Mouse (Mus musculus) embryo, embryonic 9.5 days (tissue): ENCODE measurements around the gene Themis.

Experiments used
- DNase-seq: peaks from one replicate; pipeline ENCODE4 v3.0.0-alpha.2; 2017; ENCODE audit errors: extremely low spot score

The Themis gene

GRCm38 (mm10) chr10:28668261-28668660 is at the start of gene Themis:
Themis (plus strand) TSS chr10:28668360.
- DNase-seq: no peak

- no peak for DNase-seq
These were observed 48.7 kb upstream of the Themis start for GRCm38 (mm10) chr10:28619415-28619814.

- DNase-seq: no peak
These were observed 32.1 kb upstream of the Themis start for GRCm38 (mm10) chr10:28636096-28636495.

GRCm38 (mm10) chr10:28641887-28642286 is 26.3 kb upstream of the Themis start:
- DNase-seq: no peak

- no peak for DNase-seq
These were observed 20.3 kb upstream of the Themis start for GRCm38 (mm10) chr10:28647855-28648254.

- no peak for DNase-seq
These were observed 18.9 kb upstream of the Themis start for GRCm38 (mm10) chr10:28649109-28649899.

GRCm38 (mm10) chr10:28649900-28650160 is 18.3 kb upstream of the Themis start:
- no peak for DNase-seq

GRCm38 (mm10) chr10:28651910-28652309 is 16.2 kb upstream of the Themis start:
- no peak for DNase-seq

GRCm38 (mm10) chr10:28654733-28655132 is 13.4 kb upstream of the Themis start:
- no peak for DNase-seq

- DNase-seq: no peak
These were observed 3.0 kb upstream of the Themis start for GRCm38 (mm10) chr10:28665141-28665540.

- no peak for DNase-seq
These were observed 5.8 kb downstream of the Themis start for GRCm38 (mm10) chr10:28673931-28674330.

- no peak for DNase-seq
These were observed 7.2 kb downstream of the Themis start for GRCm38 (mm10) chr10:28675337-28675736.

GRCm38 (mm10) chr10:28694981-28695380 is 26.8 kb downstream of the Themis start:
- no peak for DNase-seq

- no peak for DNase-seq
These were observed 27.9 kb downstream of the Themis start for GRCm38 (mm10) chr10:28696032-28696431.

- no peak for DNase-seq
These were observed 30.0 kb downstream of the Themis start for GRCm38 (mm10) chr10:28698175-28698574.

- no peak for DNase-seq
These were observed 53.7 kb downstream of the Themis start for GRCm38 (mm10) chr10:28721828-28722227.

GRCm38 (mm10) chr10:28723266-28723665 is 55.1 kb downstream of the Themis start:
- DNase-seq: no peak

GRCm38 (mm10) chr10:28730122-28730521 is 62.0 kb downstream of the Themis start:
- DNase-seq: peak; percentile 37

- DNase-seq: no peak
These were observed 69.8 kb downstream of the Themis start for GRCm38 (mm10) chr10:28737953-28738352.

GRCm38 (mm10) chr10:28746426-28746825 is 78.3 kb downstream of the Themis start:
- no peak for DNase-seq

GRCm38 (mm10) chr10:28753321-28753720 is 85.2 kb downstream of the Themis start:
- no peak for DNase-seq

GRCm38 (mm10) chr10:28754927-28755326 is 86.8 kb downstream of the Themis start:
- no peak for DNase-seq

GRCm38 (mm10) chr10:28776777-28777402 is 108.7 kb downstream of the Themis start:
- no peak for DNase-seq

GRCm38 (mm10) chr10:28799469-28799868 is 131.3 kb downstream of the Themis start:
- no peak for DNase-seq
